In genomic region chr10:56415894-56416570, GRCm38 (mm10) we compare ENCODE assay signal across 21 mouse cellular contexts. TPM values are rescaled to one million over a fixed set of nuclear protein-coding genes. Genes with fewer than 3 reads are reported as not detected.
DNase-seq lines count a peak whose midpoint lies in the region; ATAC-seq lines count a peak whose summit lies in the region.
"Had no signal": no experiment of that assay in that cellular context is flagged by ENCODE, and none has a peak within 500 bp of the region (broad histone marks: within the 10 kb centered on the region; RNA-seq: fewer than 3 reads in every experiment).

No protein-coding gene starts in this region.

- H3K4me2 ChIP-seq in heart, embryonic 11.5 days: no peak overlapping the region
- peak overlapping the region; percentile 20 for H3K4me2 ChIP-seq in heart, embryonic 14.5 days (ENCODE audit: low read length)
- H3K4me2 ChIP-seq: forebrain, embryonic 15.5 days; hindbrain, embryonic 13.5 days had no signal

- no peaks in the 10 kb centered on the region for H3K9me3 ChIP-seq in heart, embryonic 10.5 days
- H3K9me3 ChIP-seq in heart, embryonic 11.5 days (replicated peaks; ENCODE audit: control insufficient read depth, low read length): no peaks in the 10 kb centered on the region
- H3K9me3 ChIP-seq in heart, embryonic 14.5 days (ENCODE audit: control insufficient read depth, low read length): no peaks in the 10 kb centered on the region
- H3K9me3 ChIP-seq: embryonic facial prominence, embryonic 10.5 days; forebrain, embryonic 10.5 days; forebrain, embryonic 15.5 days; G1E; hindbrain, embryonic 13.5 days had no signal

- no peak overlapping the region for H3K9ac ChIP-seq in heart, embryonic 11.5 days (ENCODE audit: low read depth, low read length)
- no peak overlapping the region for H3K9ac ChIP-seq in heart, embryonic 14.5 days (ENCODE audit: low read length)
- H3K9ac ChIP-seq: forebrain, embryonic 15.5 days; hindbrain, embryonic 13.5 days had no signal

- ATAC-seq in heart, embryonic 11.5 days (replicated peaks; ENCODE audit: insufficient number of reproducible peaks, low FRiP score, low TSS enrichment): no peak
- ATAC-seq in heart, embryonic 14.5 days (ENCODE audit: insufficient number of reproducible peaks, insufficient read depth, low FRiP score, low read depth): no peak
- ATAC-seq: CD4-positive, CD25-positive, alpha-beta regulatory T cell, adult 4 months; forebrain, embryonic 15.5 days; hindbrain, postnatal 0 days had no signal

- intact Hi-C loops in heart, postnatal 25 days (cut with DNase I): no loop called here
- intact Hi-C loops in heart, postnatal 10 days (cut with DNase I): no loop called here

- H3K36me3 ChIP-seq in heart, embryonic 10.5 days: no peaks in the 10 kb centered on the region
- no peaks in the 10 kb centered on the region for H3K36me3 ChIP-seq in heart, embryonic 11.5 days (ENCODE audit: control insufficient read depth, insufficient read depth, low read length)
- H3K36me3 ChIP-seq in heart, embryonic 14.5 days (ENCODE audit: control insufficient read depth, insufficient read depth, low read length): no peaks in the 10 kb centered on the region
- H3K36me3 ChIP-seq: embryonic facial prominence, embryonic 10.5 days; forebrain, embryonic 10.5 days; forebrain, embryonic 15.5 days; G1E; hindbrain, embryonic 13.5 days had no signal

- DNase-seq in heart, adult 18-20 months: peak; percentile 20 to 30
- DNase-seq in heart, postnatal 25 days (ENCODE audit: low spot score): no peak
- no peak for DNase-seq in heart, embryonic 10.5 days (ENCODE audit: low spot score)
- peak; percentile 40 to 47 for DNase-seq in heart, postnatal 10 days
- no peak for DNase-seq in left cerebral cortex, adult 9 months (ENCODE audit: low spot score in 2 of 2)
- no peak for DNase-seq in cerebellum, adult 9-11 months
- DNase-seq: adrenal gland, adult 8-10 months; B cell, adult 2 months; cerebellum, adult 11-12 months; cerebellum, adult 9-10 months; gastrocnemius, postnatal 36 days; kidney, adult 11 months had no signal

- peaks cover 8% of the 10 kb centered on the region for H3K4me1 ChIP-seq in heart, embryonic 10.5 days
- H3K4me1 ChIP-seq in heart, embryonic 11.5 days (ENCODE audit: control insufficient read depth, insufficient read depth, low read length): peaks cover 4% of the 10 kb centered on the region; the same call in 1 of the 2 replicates
- H3K4me1 ChIP-seq in heart, embryonic 14.5 days (ENCODE audit: control insufficient read depth in 2 of 2, insufficient read depth in 2 of 2, low read length in 2 of 2): peaks cover 6 to 9% of the 10 kb centered on the region in 2 experiments; a peak in 3 of 4 replicates
- H3K4me1 ChIP-seq: forebrain, embryonic 10.5 days; forebrain, embryonic 15.5 days; hindbrain, embryonic 13.5 days had no signal

- H3K27me3 ChIP-seq in heart, embryonic 10.5 days (ENCODE audit: insufficient read depth, poor library complexity, severe bottlenecking): no peaks in the 10 kb centered on the region
- no peaks in the 10 kb centered on the region for H3K27me3 ChIP-seq in heart, embryonic 11.5 days (ENCODE audit: control insufficient read depth, insufficient read depth, low read length)
- no peaks in the 10 kb centered on the region for H3K27me3 ChIP-seq in heart, embryonic 14.5 days (ENCODE audit: control insufficient read depth, insufficient read depth, low read length)
- H3K27me3 ChIP-seq: forebrain, embryonic 15.5 days; hindbrain, embryonic 13.5 days had no signal

- WGBS in heart, embryonic 10.5 days: 41% methylated on average over 7 of the region's 7 CpGs
- WGBS in heart, embryonic 11.5 days (ENCODE audit: insufficient replicate concordance): 40% methylated on average over 7 of the region's 7 CpGs
- WGBS in heart, embryonic 14.5 days: 15% methylated on average over 7 of the region's 7 CpGs

- peak overlapping the region; percentile 17; the same call in 1 of the 2 replicates for H3K27ac ChIP-seq in heart, embryonic 10.5 days
- no peak overlapping the region for H3K27ac ChIP-seq in heart, embryonic 11.5 days (ENCODE audit: low read depth, low read length)
- peak overlapping the region; percentile 53 to 55 for H3K27ac ChIP-seq in heart, embryonic 14.5 days (replicated peaks in 1 of 2; ENCODE audit: control insufficient read depth in 1 of 2, insufficient read depth in 1 of 2, low read depth in 2 of 2, low read length in 2 of 2)
- H3K27ac ChIP-seq: embryonic facial prominence, embryonic 10.5 days; forebrain, embryonic 10.5 days; forebrain, embryonic 15.5 days; hindbrain, embryonic 13.5 days; hindbrain, postnatal 0 days had no signal

- H3K4me3 ChIP-seq in heart, embryonic 10.5 days: no peak overlapping the region
- H3K4me3 ChIP-seq in heart, embryonic 11.5 days (ENCODE audit: low read depth, low read length): no peak overlapping the region
- no peak overlapping the region for H3K4me3 ChIP-seq in heart, embryonic 14.5 days (ENCODE audit: control insufficient read depth in 1 of 2, insufficient read depth in 1 of 2, low read depth in 1 of 2, low read length in 2 of 2)
- H3K4me3 ChIP-seq: embryonic facial prominence, embryonic 10.5 days; forebrain, embryonic 10.5 days; forebrain, embryonic 15.5 days; hindbrain, embryonic 13.5 days had no signal

RNA-seq across cellular contexts. Expression of gene Gja1, which starts 38.9 kb away (rescaled TPM):
- total RNA-seq in heart, adult 18-20 months (2021): 100 to 1,000 TPM; 408 to 455 TPM
- total RNA-seq in heart, postnatal 25 days (2021): 100 to 1,000 TPM; 402 to 446 TPM
- 141 and 251 TPM in 2 replicates for polyA plus RNA-seq in heart, embryonic 10.5 days (2016; fragmentation: Nextera tagmentation; extraction: Ambion mirVana)
- polyA plus RNA-seq in heart, embryonic 11.5 days (2014; fragmentation: Nextera tagmentation; extraction: Ambion mirVana): 252 and 291 TPM in 2 replicates
- 478 and 500 TPM in 2 replicates for polyA plus RNA-seq in heart, embryonic 14.5 days (2014; fragmentation: Nextera tagmentation; extraction: Ambion mirVana)
- 100 to 1,000 TPM; 368 to 724 TPM for total RNA-seq in heart, postnatal 10 days (2021)
- polyA plus RNA-seq: G1E had no signal

Comparison
In these comparisons a context has a peak if more than half of its experiments do, and no peak if none do; other contexts are left out.
1. DNase-seq: peak in heart, adult 18-20 months (2 of 2) and heart, postnatal 10 days (2 of 2); none in heart, postnatal 25 days (single experiment), heart, embryonic 10.5 days (single experiment), left cerebral cortex, adult 9 months (0 of 2) and cerebellum, adult 9-11 months (single experiment).